Mouse (Mus musculus) thymus, postnatal 14 days (tissue): ENCODE measurements around the gene Fkbp9.
A peak's percentile ranks its signal among the peaks of the same experiment; 100 is the strongest.

Experiments used
- DNase-seq: peaks from one replicate; pipeline ENCODE4 v3.0.0; 2021

Gene Fkbp9

DNA sequence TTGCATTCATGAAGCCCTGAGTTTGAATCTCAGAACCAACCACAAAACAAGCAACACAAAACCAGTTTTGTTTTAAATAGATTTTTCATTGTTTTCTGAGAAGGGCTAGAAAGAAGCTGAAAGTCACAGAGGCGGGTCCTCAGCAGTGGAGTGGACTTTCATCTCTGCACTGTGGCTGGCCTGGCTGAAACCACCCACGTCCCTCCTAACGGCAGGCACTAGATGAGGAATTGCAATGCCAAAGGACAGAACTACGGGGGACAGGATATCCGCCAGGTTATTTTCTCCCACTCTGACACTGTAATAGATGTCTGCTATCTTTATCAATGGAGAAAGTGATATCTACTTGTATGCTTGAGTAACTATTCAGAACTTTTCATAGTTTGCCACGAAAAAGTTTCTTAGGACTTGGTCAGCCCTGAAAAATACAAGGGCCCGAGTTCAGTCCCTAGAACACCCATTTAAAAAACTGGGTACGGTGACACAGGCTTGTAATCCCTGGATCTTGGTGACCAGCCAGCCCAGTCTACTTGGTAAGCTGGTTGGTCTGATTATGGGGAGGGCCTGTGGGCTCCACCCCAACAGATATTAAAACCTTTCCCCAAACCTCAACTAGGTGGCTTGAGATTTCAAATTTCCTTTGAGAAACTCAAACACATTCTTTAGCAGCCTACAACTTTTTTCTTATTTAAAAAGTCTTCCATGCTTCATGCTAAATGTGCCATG lies 74.4 kb downstream of the Fkbp9 start:
- DNase-seq: no peak

DNA sequence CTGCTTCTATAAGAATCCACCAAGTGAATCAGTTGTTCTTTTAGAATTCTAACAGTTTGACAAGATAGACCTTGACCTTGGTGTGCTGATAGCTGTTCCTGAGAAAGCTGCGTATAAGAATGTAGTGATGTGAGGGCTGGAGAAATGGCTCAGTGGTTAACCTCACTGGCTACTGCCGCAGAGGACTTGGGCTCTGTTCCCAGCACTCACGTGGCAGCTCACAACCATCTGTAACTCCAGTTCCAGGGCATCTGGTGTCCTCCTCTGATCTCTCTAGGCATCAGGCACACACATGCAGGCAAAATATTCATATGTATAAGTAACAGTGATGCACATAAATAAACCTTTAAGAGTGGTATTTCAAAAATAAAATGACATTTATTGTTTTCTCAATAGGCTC lies 76.1 kb downstream of the Fkbp9 start:
- no peak for DNase-seq

DNA sequence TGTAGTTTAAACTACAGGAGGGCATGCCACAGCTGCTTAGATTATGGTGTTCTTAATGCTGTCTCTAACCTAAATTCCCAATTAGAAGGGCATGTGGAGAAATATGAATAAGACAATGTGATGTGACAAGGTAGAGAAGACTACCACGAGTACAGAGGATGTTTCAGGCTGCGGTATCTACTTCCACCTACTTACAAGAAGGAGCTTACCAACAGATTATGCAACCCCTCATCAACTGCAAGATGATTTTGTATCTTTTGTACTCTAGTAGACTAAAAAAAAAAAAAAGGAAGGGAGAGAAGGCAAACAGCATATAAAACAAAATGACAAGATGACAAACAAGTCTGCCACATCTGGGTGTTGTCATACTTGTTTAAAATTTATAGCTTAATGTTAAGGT lies 76.5 kb downstream of the Fkbp9 start:
- no peak for DNase-seq

DNA sequence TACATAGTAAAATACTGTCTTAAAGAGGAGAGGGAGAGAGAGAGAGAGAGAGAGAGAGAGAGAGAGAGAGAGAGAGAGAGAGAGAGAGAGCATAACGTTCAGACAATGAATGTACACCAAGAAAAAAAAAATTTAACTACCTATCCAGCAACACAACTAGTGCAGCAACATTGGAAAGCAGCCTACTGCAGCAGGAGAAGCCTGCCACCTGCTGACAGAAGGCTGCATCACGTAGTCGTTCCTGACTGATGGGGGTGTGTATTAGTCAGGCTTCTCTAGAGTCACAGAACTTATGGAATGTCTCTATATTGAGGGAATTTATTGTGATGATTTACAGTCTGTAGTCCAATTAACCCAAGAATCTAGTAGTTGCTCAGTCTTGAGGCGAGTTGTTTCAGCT lies 77.1 kb downstream of the Fkbp9 start:
- DNase-seq: peak; percentile 73

DNA sequence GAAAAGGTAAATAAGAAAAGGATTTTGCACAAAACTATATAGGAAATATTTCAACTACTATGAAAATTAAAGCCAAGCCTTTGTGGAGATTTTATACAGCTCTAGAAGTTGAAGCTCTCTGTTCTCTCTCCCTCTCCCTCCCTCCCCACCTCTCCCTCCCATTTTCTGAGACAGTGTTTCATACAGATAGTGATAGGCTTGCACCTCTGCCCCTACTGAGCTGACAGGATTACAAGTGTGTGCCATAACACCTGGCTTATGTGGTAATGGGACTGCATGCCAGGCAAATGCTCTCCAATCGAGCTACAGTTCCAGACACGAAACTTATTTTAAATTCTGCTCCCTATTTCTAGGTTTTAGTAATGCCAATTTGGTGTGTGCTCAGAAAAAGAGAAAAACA lies 79.1 kb downstream of the Fkbp9 start:
- no peak for DNase-seq

DNA sequence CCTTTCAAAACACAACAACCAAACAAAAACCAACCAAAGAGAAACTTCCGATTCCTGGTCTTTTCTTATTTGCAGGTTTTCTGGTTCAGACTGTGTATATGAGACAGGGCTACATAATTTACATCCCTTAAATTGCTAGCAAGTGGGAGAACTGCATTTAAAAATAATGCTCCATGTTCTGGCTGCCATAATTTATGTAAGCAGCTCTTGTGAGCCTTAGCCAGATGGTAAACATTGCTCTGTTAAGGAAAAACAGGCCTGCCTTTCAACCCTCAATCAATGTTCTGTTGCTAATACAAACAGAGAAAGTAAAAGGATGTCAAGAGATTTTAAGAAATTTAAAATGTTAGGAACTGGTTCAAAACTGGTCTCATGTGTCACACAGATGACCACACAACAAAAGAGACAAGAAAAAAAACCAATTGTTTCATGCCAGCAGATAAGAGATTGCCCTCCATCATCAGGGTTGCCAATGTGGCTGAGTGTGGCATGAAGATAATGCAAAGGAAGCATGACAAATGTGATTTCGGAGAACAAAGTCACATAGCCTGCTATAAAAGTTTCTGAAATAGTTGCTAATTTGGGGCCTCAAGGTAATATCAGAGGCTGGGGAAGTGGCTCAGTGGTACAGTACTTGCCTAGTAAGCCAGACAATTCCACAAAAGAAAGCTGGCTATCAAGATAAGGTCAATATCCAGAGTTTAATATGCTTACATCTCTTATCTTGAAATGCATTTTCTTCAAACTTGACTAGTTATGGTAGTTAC lies 81.4 kb downstream of the Fkbp9 start:
- DNase-seq: no peak

DNA sequence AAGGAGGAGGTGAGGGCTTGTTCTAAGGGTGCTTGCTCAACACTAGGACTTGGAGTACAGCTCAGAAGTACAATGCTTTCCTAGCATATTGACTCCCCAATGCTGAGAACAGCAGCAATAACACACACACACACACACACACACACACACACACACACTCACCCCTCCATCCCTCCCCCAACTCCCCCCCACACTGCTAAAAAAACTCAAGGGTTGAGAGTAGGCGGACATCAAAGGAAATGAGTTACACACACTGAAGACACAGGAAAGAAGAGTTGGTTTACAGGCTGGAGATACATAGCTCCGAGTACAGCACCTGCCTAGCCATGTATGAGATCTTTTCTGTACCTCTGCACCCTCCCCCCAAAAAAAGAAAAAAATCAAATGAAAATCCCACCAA lies 84.4 kb downstream of the Fkbp9 start:
- DNase-seq: peak; percentile 72

DNA sequence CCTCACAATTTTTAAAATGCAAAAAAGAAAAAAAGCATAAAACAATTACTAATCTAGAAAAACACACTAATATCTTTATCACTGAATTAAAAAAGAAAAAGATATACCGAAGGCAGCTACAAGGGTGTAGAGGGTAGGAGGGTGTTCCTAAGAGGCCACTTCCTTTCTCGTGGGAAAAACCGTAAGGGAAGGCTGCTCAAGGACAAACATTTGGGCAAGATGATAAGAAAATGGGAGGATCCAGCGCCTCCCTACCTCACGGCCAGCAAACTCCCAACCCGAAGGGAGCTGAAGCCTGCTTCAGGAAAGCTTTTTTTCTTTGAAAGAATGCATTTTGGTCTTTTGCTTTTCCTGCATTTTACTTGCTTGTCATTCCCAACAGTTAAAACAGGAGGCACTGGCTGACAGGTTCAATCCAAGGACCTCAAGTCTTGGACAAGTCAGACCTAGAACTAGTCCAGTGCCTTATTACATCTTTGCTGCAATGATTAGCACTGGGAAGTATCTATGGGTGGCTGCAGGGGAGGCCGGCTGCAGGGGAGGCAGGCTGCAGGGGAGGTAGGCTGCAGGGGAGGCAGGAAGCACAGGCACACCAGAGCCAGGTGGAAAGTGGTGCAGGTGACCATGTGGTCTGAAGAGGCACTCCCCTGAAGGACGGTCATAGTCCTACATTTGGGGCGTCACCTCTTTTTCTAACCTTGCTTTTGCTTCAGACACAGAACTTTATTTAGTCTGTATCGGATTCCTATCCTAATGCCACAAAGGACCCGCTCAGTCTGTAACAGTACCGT lies 85.9 kb downstream of the Fkbp9 start:
- DNase-seq: peak; percentile 49

DNA sequence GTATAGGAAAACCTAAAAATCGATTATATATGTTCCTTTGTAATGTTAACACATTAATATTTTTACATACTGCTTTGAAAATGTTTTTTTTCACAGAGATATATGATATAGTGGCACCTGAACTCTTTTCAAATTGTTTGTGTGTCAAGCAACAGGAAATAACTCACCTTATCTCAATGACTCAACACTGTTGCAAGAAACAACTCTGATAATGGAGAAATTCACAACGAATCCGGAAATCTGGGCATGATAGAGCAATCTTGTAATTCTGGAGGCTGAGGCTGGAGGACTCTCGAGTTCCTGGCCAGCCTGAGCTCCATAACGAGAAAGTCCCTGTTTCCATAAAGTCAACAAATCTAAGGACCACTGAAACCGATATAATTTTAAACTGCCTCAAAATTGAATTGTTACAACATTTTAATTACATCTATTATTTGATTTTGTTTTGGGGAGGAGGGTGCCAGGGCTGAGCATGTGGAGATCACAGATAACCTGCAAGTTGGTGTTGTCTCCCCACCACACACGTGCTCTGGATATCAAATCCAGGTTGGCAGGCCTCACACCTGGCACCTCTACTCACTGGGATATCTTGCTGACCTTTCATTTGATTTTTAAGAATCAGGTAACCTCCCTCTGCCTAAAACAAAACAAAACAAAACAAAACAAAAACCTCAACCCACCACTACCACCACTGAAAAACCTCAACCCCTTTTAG lies 87.6 kb downstream of the Fkbp9 start:
- no peak for DNase-seq

DNA sequence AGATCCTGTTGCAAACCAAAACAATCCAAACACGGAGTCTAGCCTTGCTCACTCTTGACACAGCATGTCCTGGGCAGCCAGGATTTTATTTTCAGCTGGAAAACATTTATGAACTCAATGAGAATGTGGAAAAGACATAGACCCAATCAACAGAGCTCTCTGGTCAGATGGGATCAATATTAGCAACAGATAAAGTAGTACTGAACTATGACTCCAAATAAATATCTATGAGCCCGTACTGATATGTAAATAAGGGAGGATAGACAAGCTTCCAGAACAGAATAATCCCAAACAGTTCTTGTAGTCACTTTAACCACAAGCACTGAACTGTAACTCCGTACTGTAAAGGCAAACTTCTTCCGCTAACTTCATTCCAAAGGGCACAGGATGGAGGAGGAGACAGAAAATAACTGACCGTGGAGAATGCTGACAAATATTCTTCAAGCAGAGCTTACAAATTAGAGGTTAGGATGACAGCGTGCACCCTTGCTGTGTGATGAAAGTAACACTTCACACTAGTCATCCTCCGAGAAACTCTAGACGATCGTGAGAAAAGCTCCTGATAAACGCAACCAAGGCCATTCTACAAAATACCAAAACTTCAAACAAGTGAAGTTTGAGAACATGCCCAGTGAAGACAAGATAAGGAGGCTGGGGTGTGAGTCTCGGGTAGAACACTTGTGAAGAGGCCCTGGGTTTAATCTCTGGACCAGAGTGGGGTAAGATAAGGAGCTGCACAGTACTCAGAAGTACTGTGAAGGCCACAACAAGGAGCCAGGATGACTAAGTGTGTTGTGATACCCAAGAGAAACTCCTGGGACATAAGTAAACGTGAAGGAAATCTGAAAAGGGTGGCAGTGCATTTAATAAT lies 88.6 kb downstream of the Fkbp9 start:
- no peak for DNase-seq

DNA sequence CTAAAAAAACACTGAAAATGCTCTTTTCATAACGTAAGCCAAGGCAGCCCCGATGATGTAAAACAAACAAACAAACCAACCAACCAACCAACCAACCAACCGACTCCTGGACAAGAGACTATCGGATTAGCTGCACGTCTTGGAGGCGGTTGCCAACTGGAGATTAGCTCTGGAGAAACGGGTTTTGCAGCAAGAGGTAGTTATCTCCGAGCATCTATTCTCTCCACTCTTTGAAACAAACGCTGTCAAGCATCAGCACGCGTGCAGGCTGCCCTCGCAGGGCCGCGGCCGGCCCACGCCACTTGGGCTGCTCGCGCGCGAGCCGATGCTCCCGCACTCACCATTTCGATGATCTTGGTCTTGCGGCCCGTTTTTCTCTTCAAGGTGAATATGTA lies 91.5 kb downstream of the Fkbp9 start:
- DNase-seq: no peak

DNA sequence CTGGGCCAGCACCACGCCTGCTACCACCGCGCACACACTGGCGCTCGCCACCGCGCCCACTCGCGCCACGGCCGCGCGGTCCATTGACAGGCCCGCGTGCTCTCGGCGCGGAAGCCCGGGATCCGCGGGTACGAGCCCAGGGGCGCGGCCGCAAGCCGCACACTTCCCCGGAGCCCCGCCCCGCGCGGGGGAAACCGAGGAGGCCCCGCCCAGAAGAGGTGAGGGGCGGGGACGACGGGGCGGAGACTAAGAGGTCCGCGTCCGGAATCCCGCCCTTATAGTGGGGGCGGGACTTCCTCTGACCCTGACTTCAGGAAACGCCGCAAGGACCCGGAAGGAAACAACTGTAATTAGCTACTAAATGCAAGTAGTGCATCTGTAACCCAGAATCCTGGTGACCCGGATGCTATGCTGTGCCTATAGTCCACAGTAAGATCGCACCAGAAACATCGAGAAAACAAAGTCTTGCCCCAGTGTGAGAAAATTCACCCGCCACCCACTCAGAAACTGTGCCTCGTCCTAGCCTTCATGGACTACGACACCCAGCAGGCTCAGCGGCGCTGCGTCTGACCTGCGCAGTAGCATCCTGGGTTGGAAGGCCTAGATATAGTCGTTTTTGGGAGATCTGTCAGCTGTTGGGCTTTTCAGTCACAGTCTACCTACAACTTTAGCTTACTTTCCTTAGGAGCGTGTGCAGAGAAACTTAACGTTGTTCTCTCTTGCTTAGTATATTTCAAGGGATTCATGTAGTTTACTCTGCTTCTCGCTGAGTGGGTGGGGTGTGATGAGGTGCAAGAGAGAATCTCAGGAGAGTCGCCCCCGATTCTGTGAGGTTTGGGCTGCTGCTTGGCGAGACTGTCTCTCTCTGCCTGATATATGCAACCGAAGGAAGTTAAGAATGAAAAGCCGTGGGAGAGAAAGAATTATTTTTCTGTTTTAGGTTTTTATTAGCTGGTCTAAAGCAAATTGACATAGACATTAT lies 92.2 kb downstream of the Fkbp9 start, which contains the start of the genes Nt5c3 and Vmn1r4:
Gene Nt5c3, minus strand, starts transcription at position 207 of the 982 bp plus-strand sequence.
Gene Vmn1r4, plus strand, starts transcription at position 290 of the 982 bp plus-strand sequence.
- peak; percentile 96 for DNase-seq
